16 mouse cellular contexts compared by ENCODE assay signal in genomic region chr5:43824580-43824979, GRCm38 (mm10). TPM values are rescaled to one million over a fixed set of nuclear protein-coding genes. Genes with fewer than 3 reads are reported as not detected.
A peak's percentile ranks its signal among the peaks of the same experiment; 100 is the strongest.
DNase-seq lines count a peak whose midpoint lies in the region; ATAC-seq lines count a peak whose summit lies in the region.
"Had no signal": no experiment of that assay in that cellular context is flagged by ENCODE, and none has a peak within 500 bp of the region (broad histone marks: within the 10 kb centered on the region; RNA-seq: fewer than 3 reads in every experiment).

No protein-coding gene starts in this region.

- peak; percentile 12 for DNase-seq in CD4-positive, CD25-positive, alpha-beta regulatory T cell, adult 2 months (ENCODE audit: low read depth, low spot score)
- DNase-seq in naive thymus-derived CD4-positive, alpha-beta T cell, adult 2 months (ENCODE audit: low read depth): peak; percentile 44
- peak; percentile 66 to 84 for DNase-seq in thymus, adult 18-20 months
- DNase-seq in adrenal gland, postnatal 25 days: no peak
- DNase-seq in limb, embryonic 10.5 days (ENCODE audit: low spot score): no peak
- DNase-seq: adrenal gland, postnatal 14 days; cerebellum, adult 18-20 months; kidney, postnatal 25 days; left cerebral cortex, postnatal 4 days had no signal

- no peak overlapping the region for H3K4me2 ChIP-seq in midbrain, embryonic 13.5 days (replicated peaks)
- H3K4me2 ChIP-seq: forebrain, embryonic 15.5 days; hindbrain, embryonic 15.5 days; neural tube, embryonic 13.5 days had no signal

- H3K4me1 ChIP-seq in midbrain, embryonic 13.5 days (replicated peaks): no peaks in the 10 kb centered on the region
- H3K4me1 ChIP-seq in limb, embryonic 10.5 days: peaks cover 3% of the 10 kb centered on the region; the same call in 1 of the 2 replicates
- H3K4me1 ChIP-seq: forebrain, embryonic 15.5 days; hindbrain, embryonic 15.5 days; megakaryocyte, embryonic 14.5 days; neural tube, embryonic 13.5 days had no signal

- no peak for ATAC-seq in CD4-positive, CD25-positive, alpha-beta regulatory T cell, adult 4 months
- peak; percentile 56 for ATAC-seq in common myeloid progenitor, adult 5-6 weeks (replicated peaks; ENCODE audit: low read depth, poor library complexity, severe bottlenecking)
- ATAC-seq in midbrain, embryonic 13.5 days: no peak
- ATAC-seq: forebrain, embryonic 15.5 days had no signal

- 88% methylated on average over 3 of the region's 3 CpGs for WGBS in midbrain, embryonic 13.5 days
- WGBS in limb, embryonic 10.5 days: 85% methylated on average over 3 of the region's 3 CpGs

- no peaks in the 10 kb centered on the region for H3K9me3 ChIP-seq in midbrain, embryonic 13.5 days
- H3K9me3 ChIP-seq in limb, embryonic 10.5 days (replicated peaks): no peaks in the 10 kb centered on the region
- H3K9me3 ChIP-seq: forebrain, embryonic 15.5 days; hindbrain, embryonic 15.5 days; megakaryocyte, embryonic 14.5 days; neural tube, embryonic 13.5 days had no signal

- no peaks in the 10 kb centered on the region for H3K36me3 ChIP-seq in midbrain, embryonic 13.5 days
- no peaks in the 10 kb centered on the region for H3K36me3 ChIP-seq in limb, embryonic 10.5 days
- H3K36me3 ChIP-seq: forebrain, embryonic 15.5 days; hindbrain, embryonic 15.5 days; neural tube, embryonic 13.5 days had no signal

- H3K27ac ChIP-seq in midbrain, embryonic 13.5 days: no peak overlapping the region
- H3K27ac ChIP-seq in limb, embryonic 10.5 days: no peak overlapping the region
- H3K27ac ChIP-seq: forebrain, embryonic 15.5 days; hindbrain, embryonic 15.5 days; neural tube, embryonic 13.5 days had no signal

- H3K27me3 ChIP-seq in midbrain, embryonic 13.5 days: no peaks in the 10 kb centered on the region
- no peaks in the 10 kb centered on the region for H3K27me3 ChIP-seq in limb, embryonic 10.5 days (ENCODE audit: low read depth, poor library complexity, severe bottlenecking)
- H3K27me3 ChIP-seq: forebrain, embryonic 15.5 days; hindbrain, embryonic 15.5 days; neural tube, embryonic 13.5 days had no signal

- no peak overlapping the region for H3K9ac ChIP-seq in midbrain, embryonic 13.5 days (replicated peaks)
- H3K9ac ChIP-seq: forebrain, embryonic 15.5 days; hindbrain, embryonic 15.5 days; neural tube, embryonic 13.5 days had no signal

- H3K4me3 ChIP-seq in midbrain, embryonic 13.5 days (replicated peaks): no peak overlapping the region
- no peak overlapping the region for H3K4me3 ChIP-seq in limb, embryonic 10.5 days
- H3K4me3 ChIP-seq: forebrain, embryonic 15.5 days; hindbrain, embryonic 15.5 days; megakaryocyte, embryonic 14.5 days; neural tube, embryonic 13.5 days had no signal

RNA-seq across cellular contexts. Expression of gene Fbxl5, which starts 3.1 kb away (rescaled TPM):
- polyA plus RNA-seq in CD4-positive, CD25-positive, alpha-beta regulatory T cell, adult 4 months (2017; shearing (Covaris generic)): 10 to 100 TPM; 53.9 to 59.6 TPM
- total RNA-seq in common myeloid progenitor, adult 5-6 weeks (2017): 50.0 and 55.5 TPM in 2 replicates
- total RNA-seq in adrenal gland, postnatal 25 days (2021): 68.2 and 76.8 TPM in 2 replicates
- polyA plus RNA-seq in midbrain, embryonic 13.5 days (2015; fragmentation: Nextera tagmentation; extraction: Ambion mirVana): 62.5 and 70.9 TPM in 2 replicates
- 47.3 and 51.9 TPM in 2 replicates for polyA plus RNA-seq in limb, embryonic 10.5 days (2016; fragmentation: Nextera tagmentation; extraction: Ambion mirVana)

RNA-seq across cellular contexts. Expression of gene Bst1, which starts 5.9 kb away (rescaled TPM):
- not detected for polyA plus RNA-seq in CD4-positive, CD25-positive, alpha-beta regulatory T cell, adult 4 months (2017; shearing (Covaris generic))
- total RNA-seq in common myeloid progenitor, adult 5-6 weeks (2017): not detected in 2 replicates
- total RNA-seq in adrenal gland, postnatal 25 days (2021): 1.3 and 1.8 TPM in 2 replicates
- not detected in 2 replicates for polyA plus RNA-seq in midbrain, embryonic 13.5 days (2015; fragmentation: Nextera tagmentation; extraction: Ambion mirVana)
- 0.05 and 0.21 TPM in 2 replicates for polyA plus RNA-seq in limb, embryonic 10.5 days (2016; fragmentation: Nextera tagmentation; extraction: Ambion mirVana)
- total RNA-seq: left cerebral cortex, postnatal 4 days had no signal
- polyA plus RNA-seq: forebrain, embryonic 15.5 days had no signal

RNA-seq across cellular contexts. Expression of gene Cd38, which starts 43.8 kb away (rescaled TPM):
- polyA plus RNA-seq in CD4-positive, CD25-positive, alpha-beta regulatory T cell, adult 4 months (2017; shearing (Covaris generic)): 10 to 100 TPM; 38.2 to 46.2 TPM
- 1.1 and 2.2 TPM in 2 replicates for total RNA-seq in common myeloid progenitor, adult 5-6 weeks (2017)
- 10.8 and 16.5 TPM in 2 replicates for total RNA-seq in adrenal gland, postnatal 25 days (2021)
- 2.8 TPM in 2 replicates for polyA plus RNA-seq in midbrain, embryonic 13.5 days (2015; fragmentation: Nextera tagmentation; extraction: Ambion mirVana)
- polyA plus RNA-seq in limb, embryonic 10.5 days (2016; fragmentation: Nextera tagmentation; extraction: Ambion mirVana): 8.6 and 10.7 TPM in 2 replicates

Comparison
In these comparisons a context has a peak if more than half of its experiments do, and no peak if none do; other contexts are left out.
1. DNase-seq: peak in CD4-positive, CD25-positive, alpha-beta regulatory T cell, adult 2 months (single experiment), naive thymus-derived CD4-positive, alpha-beta T cell, adult 2 months (single experiment) and thymus, adult 18-20 months (2 of 2); none in adrenal gland, postnatal 25 days (single experiment) and limb, embryonic 10.5 days (single experiment).